Mouse (Mus musculus): ENCODE measurements around the gene Pafah1b1. TPM values are rescaled to one million over a fixed set of nuclear protein-coding genes. Genes with fewer than 3 reads are reported as not detected.

Gene Pafah1b1
- polyA plus RNA-seq, 1 experiment from 2014 or later: 59.6 TPM

GRCm38 (mm10) chr11:74668971-74669370, 55.5 kb downstream of the Pafah1b1 start:
- Histone ChIP-seq H3K4me3 (replicated peaks) (no peak overlapping the region), H3K27ac (no peak overlapping the region), H3K9ac (replicated peaks) (no peak overlapping the region), H3K9me3 (no peaks in the 10 kb centered on the region), H3K36me3 (peaks cover 66% of the 10 kb centered on the region), H3K4me1 (replicated peaks) (no peaks in the 10 kb centered on the region), H3K27me3 (no peaks in the 10 kb centered on the region), H3K4me2 (replicated peaks) (no peak overlapping the region)
- WGBS: 93% methylated on average over 2 of the region's 2 CpGs
- no peak for ATAC-seq

GRCm38 (mm10) chr11:74668466-74668865, 56.0 kb downstream of the Pafah1b1 start:
- H3K4me3 ChIP-seq (replicated peaks): no peak overlapping the region
- no peak overlapping the region for H3K9ac ChIP-seq (replicated peaks)
- no peak overlapping the region for H3K4me2 ChIP-seq (replicated peaks)
- WGBS: 96% methylated on average over 5 of the region's 5 CpGs
- H3K4me1 ChIP-seq (replicated peaks): no peaks in the 10 kb centered on the region
- H3K27me3 ChIP-seq: no peaks in the 10 kb centered on the region
- no peak overlapping the region for H3K27ac ChIP-seq
- no peak for ATAC-seq
- H3K9me3 ChIP-seq: no peaks in the 10 kb centered on the region
- peaks cover 68% of the 10 kb centered on the region for H3K36me3 ChIP-seq

GRCm38 (mm10) chr11:74667582-74668010, 56.9 kb downstream of the Pafah1b1 start:
- WGBS: 93% methylated on average over 13 of the region's 13 CpGs

GRCm38 (mm10) chr11:74666776-74667581, 57.5 kb downstream of the Pafah1b1 start:
- Histone ChIP-seq H3K36me3 (peaks cover 76% of the 10 kb centered on the region), H3K9ac (replicated peaks) (no peak overlapping the region), H3K4me3 (replicated peaks) (no peak overlapping the region), H3K4me2 (replicated peaks) (no peak overlapping the region), H3K4me1 (replicated peaks) (no peaks in the 10 kb centered on the region), H3K27me3 (no peaks in the 10 kb centered on the region), H3K9me3 (no peaks in the 10 kb centered on the region), H3K27ac (no peak overlapping the region)
- no peak for ATAC-seq
- 95% methylated on average over 14 of the region's 14 CpGs for WGBS

More at GRCm38 (mm10) chr11:74667582-74668010, 56.9 kb downstream of the Pafah1b1 start:
- no peak for ATAC-seq
- Histone ChIP-seq H3K4me1 (replicated peaks) (no peaks in the 10 kb centered on the region), H3K27me3 (no peaks in the 10 kb centered on the region), H3K9ac (replicated peaks) (no peak overlapping the region), H3K4me2 (replicated peaks) (no peak overlapping the region), H3K9me3 (no peaks in the 10 kb centered on the region), H3K36me3 (peaks cover 70% of the 10 kb centered on the region), H3K4me3 (replicated peaks) (no peak overlapping the region), H3K27ac (no peak overlapping the region)

- H3K9me3 ChIP-seq: no peaks in the 10 kb centered on the region
- H3K27ac ChIP-seq: no peak overlapping the region
- H3K4me1 ChIP-seq (replicated peaks): no peaks in the 10 kb centered on the region
- no peak overlapping the region for H3K4me3 ChIP-seq (replicated peaks)
- H3K27me3 ChIP-seq: no peaks in the 10 kb centered on the region
- H3K36me3 ChIP-seq: peaks cover 83% of the 10 kb centered on the region
- no peak overlapping the region for H3K9ac ChIP-seq (replicated peaks)
- WGBS: 95% methylated on average over 5 of the region's 5 CpGs
- no peak for ATAC-seq
- H3K4me2 ChIP-seq (replicated peaks): no peak overlapping the region
Observed at GRCm38 (mm10) chr11:74666284-74666652, 58.2 kb downstream of the Pafah1b1 start.

GRCm38 (mm10) chr11:74665631-74666283, 58.7 kb downstream of the Pafah1b1 start:
- 95% methylated on average over 17 of the region's 17 CpGs for WGBS
- peaks cover 88% of the 10 kb centered on the region for H3K36me3 ChIP-seq

GRCm38 (mm10) chr11:74664906-74665305, 59.6 kb downstream of the Pafah1b1 start:
- no peak for ATAC-seq
- H3K9me3 ChIP-seq: no peaks in the 10 kb centered on the region
- H3K36me3 ChIP-seq: peaks cover 97% of the 10 kb centered on the region

More at GRCm38 (mm10) chr11:74665631-74666283, 58.7 kb downstream of the Pafah1b1 start:
- Histone ChIP-seq H3K4me2 (replicated peaks) (no peak overlapping the region), H3K4me3 (replicated peaks) (no peak overlapping the region), H3K27ac (no peak overlapping the region), H3K27me3 (no peaks in the 10 kb centered on the region), H3K9ac (replicated peaks) (no peak overlapping the region), H3K9me3 (no peaks in the 10 kb centered on the region), H3K4me1 (replicated peaks) (no peaks in the 10 kb centered on the region)
- 0 out of 2 replicates have a peak, but pooled peaks have one; percentile 28 for ATAC-seq

GRCm38 (mm10) chr11:74664279-74664678, 60.2 kb downstream of the Pafah1b1 start:
- no peak overlapping the region for H3K4me2 ChIP-seq (replicated peaks)
- no peak for ATAC-seq
- no peaks in the 10 kb centered on the region for H3K9me3 ChIP-seq
- WGBS: 95% methylated on average over 3 of the region's 3 CpGs
- no peak overlapping the region for H3K4me3 ChIP-seq (replicated peaks)
- H3K27ac ChIP-seq: no peak overlapping the region
- H3K9ac ChIP-seq (replicated peaks): no peak overlapping the region
- H3K4me1 ChIP-seq (replicated peaks): no peaks in the 10 kb centered on the region
- no peaks in the 10 kb centered on the region for H3K27me3 ChIP-seq
- H3K36me3 ChIP-seq: peaks cover 99% of the 10 kb centered on the region

More at GRCm38 (mm10) chr11:74664906-74665305, 59.6 kb downstream of the Pafah1b1 start:
- H3K27me3 ChIP-seq: no peaks in the 10 kb centered on the region
- no peaks in the 10 kb centered on the region for H3K4me1 ChIP-seq (replicated peaks)
- no peak overlapping the region for H3K4me2 ChIP-seq (replicated peaks)
- H3K9ac ChIP-seq (replicated peaks): no peak overlapping the region
- H3K4me3 ChIP-seq (replicated peaks): no peak overlapping the region
- H3K27ac ChIP-seq: no peak overlapping the region
- WGBS: 93% methylated on average over 8 of the region's 8 CpGs

- WGBS: 96% methylated on average over 6 of the region's 6 CpGs
- no peak overlapping the region for H3K4me3 ChIP-seq (replicated peaks)
- no peak for ATAC-seq
Observed at GRCm38 (mm10) chr11:74662221-74662620, 62.2 kb downstream of the Pafah1b1 start.

GRCm38 (mm10) chr11:74661641-74662040, 62.8 kb downstream of the Pafah1b1 start:
- no peaks in the 10 kb centered on the region for H3K27me3 ChIP-seq
- 96% methylated on average over 19 of the region's 19 CpGs for WGBS
- H3K9me3 ChIP-seq: no peaks in the 10 kb centered on the region
- no peaks in the 10 kb centered on the region for H3K4me1 ChIP-seq (replicated peaks)
- H3K9ac ChIP-seq (replicated peaks): no peak overlapping the region
- H3K27ac ChIP-seq: no peak overlapping the region
- H3K36me3 ChIP-seq: peaks cover 98% of the 10 kb centered on the region
- H3K4me2 ChIP-seq (replicated peaks): no peak overlapping the region
- H3K4me3 ChIP-seq (replicated peaks): no peak overlapping the region
- no peak for ATAC-seq

More at GRCm38 (mm10) chr11:74662221-74662620, 62.2 kb downstream of the Pafah1b1 start:
- Histone ChIP-seq H3K36me3 (peaks cover 100% of the 10 kb centered on the region), H3K27ac (no peak overlapping the region), H3K27me3 (no peaks in the 10 kb centered on the region), H3K9ac (replicated peaks) (no peak overlapping the region), H3K9me3 (no peaks in the 10 kb centered on the region), H3K4me2 (replicated peaks) (no peak overlapping the region), H3K4me1 (replicated peaks) (no peaks in the 10 kb centered on the region)

GRCm38 (mm10) chr11:74660336-74660735, 64.1 kb downstream of the Pafah1b1 start:
- H3K9me3 ChIP-seq: no peaks in the 10 kb centered on the region
- H3K4me1 ChIP-seq (replicated peaks): no peaks in the 10 kb centered on the region
- H3K36me3 ChIP-seq: peaks cover 85% of the 10 kb centered on the region
- no peaks in the 10 kb centered on the region for H3K27me3 ChIP-seq
- no peak overlapping the region for H3K27ac ChIP-seq
- H3K4me3 ChIP-seq (replicated peaks): no peak overlapping the region
- ATAC-seq: no peak
- WGBS: 91% methylated on average over 13 of the region's 13 CpGs
- H3K4me2 ChIP-seq (replicated peaks): no peak overlapping the region
- no peak overlapping the region for H3K9ac ChIP-seq (replicated peaks)

- 92% methylated on average over 3 of the region's 3 CpGs for WGBS
- peaks cover 30% of the 10 kb centered on the region for H3K4me1 ChIP-seq (replicated peaks)
- no peak overlapping the region for H3K4me2 ChIP-seq (replicated peaks)
- no peak overlapping the region for H3K27ac ChIP-seq
- H3K9ac ChIP-seq (replicated peaks): no peak overlapping the region
- H3K27me3 ChIP-seq: no peaks in the 10 kb centered on the region
- no peak for ATAC-seq
- H3K9me3 ChIP-seq: no peaks in the 10 kb centered on the region
- peaks cover 41% of the 10 kb centered on the region for H3K36me3 ChIP-seq
- no peak overlapping the region for H3K4me3 ChIP-seq (replicated peaks)
Observed at GRCm38 (mm10) chr11:74655941-74656340, 68.5 kb downstream of the Pafah1b1 start.

Measured in midbrain, embryonic 13.5 days (tissue).